Mouse (Mus musculus) stomach, postnatal 0 days (tissue): ENCODE results near the gene N4bp2l2. TPM values are rescaled to one million over a fixed set of nuclear protein-coding genes. Genes with fewer than 3 reads are reported as not detected.

ENCODE experiments used
- ATAC-seq: fragments of 200-750 bp; cut with Nextera tagmentation; 2 replicates; pipeline ENCODE4 v1.8.0; 2017; ENCODE audit not compliant: low FRiP score, low TSS enrichment
- DNase-seq: peaks from one replicate; pipeline ENCODE4 v3.0.0-alpha.2; 2016; ENCODE audit warnings: low spot score
- H3K27ac ChIP-seq: fragments of 300-500 bp; sonication (generic); replicated peaks from 2 replicates; pipeline ENCODE4 v1.5.1; 2014; ENCODE audit warnings: mild to moderate bottlenecking, control low read depth
- H3K27me3 ChIP-seq: fragments of 300-500 bp; sonication (generic); 2 replicates; pipeline ENCODE4 v1.6.1; 2014; ENCODE audit warnings: low read length; ENCODE audit not compliant: control insufficient read depth, insufficient read depth
- H3K36me3 ChIP-seq: fragments of 300-500 bp; sonication (generic); 2 replicates; pipeline ENCODE4 v1.6.1; 2014; ENCODE audit warnings: low read length, mixed read lengths; ENCODE audit not compliant: control insufficient read depth, insufficient read depth
- H3K4me1 ChIP-seq: fragments of 300-500 bp; sonication (generic); replicated peaks from 2 replicates; pipeline ENCODE4 v1.6.1; 2014; ENCODE audit warnings: antibody characterized with exemption; ENCODE audit not compliant: control insufficient read depth, insufficient read depth
- H3K4me2 ChIP-seq: fragments of 300-500 bp; sonication (generic); replicated peaks from 2 replicates; pipeline ENCODE4 v1.6.1; 2014; ENCODE audit warnings: low read depth, mild to moderate bottlenecking, control low read depth, moderate library complexity
- H3K4me3 ChIP-seq: fragments of 300-500 bp; sonication (generic); 2 replicates; pipeline ENCODE4 v1.5.1; 2014; ENCODE audit warnings: low read depth, low read length, control low read depth
- H3K9ac ChIP-seq: fragments of 300-500 bp; sonication (generic); 2 replicates; pipeline ENCODE4 v1.6.1; 2014; ENCODE audit warnings: mild to moderate bottlenecking, low read length, control low read depth, mixed read lengths
- H3K9me3 ChIP-seq: fragments of 300-500 bp; sonication (generic); 2 replicates; pipeline ENCODE4 v1.6.1; 2016; ENCODE audit warnings: low read length; ENCODE audit not compliant: control insufficient read depth
- CTCF ChIP-seq: IDR thresholded peaks from 2 replicates; pipeline ENCODE4 v1.5.1; 2016; ENCODE audit warnings: antibody characterized with exemption, low read depth, mild to moderate bottlenecking, moderate library complexity
- EP300 ChIP-seq: optimal IDR thresholded peaks from 2 replicates; pipeline ENCODE3; 2016; ENCODE audit warnings: antibody characterized with exemption
- WGBS: fragments of 180-500 bp; shearing (Covaris S2); extraction: QIAGEN DNeasy Blood & Tissue Kit; methylation state at CpG from one replicate; pipeline ENCODE4 v1.1.7; 2014; 5-methylcytosine and 5-hydroxymethylcytosine counted together
- polyA plus RNA-seq: library from polyadenylated mRNA; unstranded; fragments of >200 nt; fragmentation: Nextera tagmentation; extraction: Ambion mirVana; gene quantifications from 2 replicates; pipeline ENCODE4 v1.2.1, GENCODE M21; 2015

The N4bp2l2 gene
- polyA plus RNA-seq, 1 experiment from 2014 or later: 32.1 TPM

DNA sequence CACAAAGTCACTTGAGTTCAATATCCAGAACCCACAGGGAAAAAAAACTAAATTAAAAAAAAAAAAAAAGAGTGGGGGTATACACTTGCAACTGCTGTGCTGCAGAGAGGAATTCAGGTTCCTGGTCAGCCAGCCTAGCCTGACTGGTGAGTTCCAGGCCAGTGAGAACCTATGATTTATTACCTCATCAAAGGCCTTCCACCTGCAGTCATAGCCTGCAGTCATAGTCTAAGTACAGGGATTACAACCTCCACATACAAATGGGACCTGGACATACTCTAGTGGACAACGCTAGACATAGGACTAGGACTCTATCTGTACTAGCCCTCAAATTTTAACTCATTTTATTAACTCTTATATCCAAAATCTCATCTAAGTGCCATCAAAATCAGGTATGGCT, 36.7 kb downstream of the N4bp2l2 start:
- DNase-seq: no peak
- no peak overlapping the region for H3K27ac ChIP-seq
- H3K4me3 ChIP-seq: no peak overlapping the region
- no peak overlapping the region for H3K4me2 ChIP-seq
- H3K4me1 ChIP-seq: no peaks in the 10 kb centered on the region
- no peaks in the 10 kb centered on the region for H3K27me3 ChIP-seq
- no peak overlapping the region for H3K9ac ChIP-seq
- ATAC-seq: no peak
- 88% methylated on average over 1 of the region's 1 CpGs for WGBS
- H3K36me3 ChIP-seq: no peaks in the 10 kb centered on the region
- no peaks in the 10 kb centered on the region for H3K9me3 ChIP-seq
- TF ChIP-seq EP300: no peak

DNA sequence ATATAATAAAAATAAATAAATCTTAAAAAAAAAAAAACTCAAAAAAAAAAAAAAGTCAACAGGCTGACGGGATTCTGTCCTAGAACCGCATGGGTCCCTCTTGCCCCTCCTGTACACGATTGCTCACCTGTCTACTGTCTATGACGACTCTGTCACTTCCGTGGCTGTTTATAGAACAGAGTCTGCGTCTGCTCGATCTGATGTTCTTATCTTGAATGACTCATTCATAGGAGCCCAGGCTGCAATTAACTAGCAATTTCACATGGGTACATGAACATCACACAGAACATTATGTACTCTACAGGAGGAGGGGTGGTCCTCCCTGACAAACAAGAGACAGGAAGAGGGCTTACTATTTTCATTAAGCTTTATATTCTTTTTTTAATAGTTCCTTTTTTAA, 40.5 kb downstream of the N4bp2l2 start:
- no peaks in the 10 kb centered on the region for H3K9me3 ChIP-seq
- no peaks in the 10 kb centered on the region; the same call in 1 of the 2 replicates for H3K4me1 ChIP-seq
- H3K4me2 ChIP-seq: no peak overlapping the region
- H3K9ac ChIP-seq: no peak overlapping the region
- 53% methylated on average over 7 of the region's 7 CpGs for WGBS
- TF ChIP-seq CTCF: no peak
- ATAC-seq (peak; percentile 83), DNase-seq (no peak)
- no peak overlapping the region for H3K4me3 ChIP-seq
- no peaks in the 10 kb centered on the region for H3K27me3 ChIP-seq
- H3K27ac ChIP-seq: no peak overlapping the region
- no peaks in the 10 kb centered on the region for H3K36me3 ChIP-seq

DNA sequence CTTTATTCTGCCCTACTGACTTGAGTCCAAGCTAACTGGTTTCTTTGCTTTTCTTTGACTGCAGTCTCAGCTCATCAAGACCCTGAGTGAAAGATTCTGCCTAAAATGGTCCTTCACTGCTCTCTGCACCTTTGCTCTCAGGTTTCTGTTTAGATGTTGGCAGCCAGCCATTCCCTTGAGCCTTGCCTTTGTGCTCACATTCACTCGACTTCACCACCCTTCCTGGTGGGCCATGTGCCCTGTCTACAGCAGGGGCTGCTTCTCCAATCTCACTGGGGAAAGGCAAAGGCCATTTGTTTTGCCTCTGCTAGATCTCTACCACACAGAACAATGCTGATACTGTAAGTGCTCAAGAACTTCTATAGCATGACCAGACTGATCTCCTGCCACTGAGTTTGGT, 43.2 kb downstream of the N4bp2l2 start:
- no peaks in the 10 kb centered on the region for H3K27me3 ChIP-seq
- H3K4me3 ChIP-seq: no peak overlapping the region
- no peaks in the 10 kb centered on the region for H3K36me3 ChIP-seq
- DNase-seq (peak; percentile 50), ATAC-seq (0 out of 2 replicates have a peak, but pooled peaks have one; percentile 22)
- no peak overlapping the region for H3K4me2 ChIP-seq
- TF ChIP-seq EP300 (no peak), CTCF (no peak)
- WGBS: 4% methylated on average over 1 of the region's 1 CpGs
- no peak overlapping the region for H3K9ac ChIP-seq
- H3K27ac ChIP-seq: 0 out of 2 replicates have a peak overlapping the region, but pooled peaks have one; percentile 8
- H3K4me1 ChIP-seq: no peaks in the 10 kb centered on the region; the same call in 1 of the 2 replicates
- no peaks in the 10 kb centered on the region for H3K9me3 ChIP-seq

DNA sequence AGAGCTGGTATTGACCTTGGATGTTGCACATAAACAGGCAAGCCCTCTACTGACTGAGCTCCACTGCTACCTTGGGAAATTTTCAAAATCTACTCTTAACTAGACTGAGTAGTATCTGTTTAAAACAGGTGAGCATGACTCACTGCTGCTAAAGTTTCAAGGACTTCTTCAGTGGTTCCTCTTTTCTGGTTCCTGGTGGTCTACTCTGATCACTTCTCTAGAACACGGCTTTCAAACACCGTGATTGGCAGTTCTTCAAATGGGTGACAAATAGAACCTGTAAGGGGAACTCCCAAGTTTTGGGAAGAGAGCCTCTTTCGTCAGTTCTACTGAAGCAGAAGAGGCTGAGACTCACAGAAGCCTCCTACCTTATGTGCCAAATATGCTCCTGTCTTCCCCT, 44.4 kb downstream of the N4bp2l2 start:
- Histone ChIP-seq H3K4me3 (no peak overlapping the region), H3K27ac (no peak overlapping the region), H3K9me3 (no peaks in the 10 kb centered on the region), H3K36me3 (no peaks in the 10 kb centered on the region), H3K27me3 (no peaks in the 10 kb centered on the region), H3K4me2 (no peak overlapping the region), H3K4me1 (no peaks in the 10 kb centered on the region; the same call in 1 of the 2 replicates), H3K9ac (no peak overlapping the region)
- TF ChIP-seq CTCF (no peak), EP300 (no peak)
- DNase-seq (no peak), ATAC-seq (no peak)
- 72% methylated on average over 3 of the region's 3 CpGs for WGBS

DNA sequence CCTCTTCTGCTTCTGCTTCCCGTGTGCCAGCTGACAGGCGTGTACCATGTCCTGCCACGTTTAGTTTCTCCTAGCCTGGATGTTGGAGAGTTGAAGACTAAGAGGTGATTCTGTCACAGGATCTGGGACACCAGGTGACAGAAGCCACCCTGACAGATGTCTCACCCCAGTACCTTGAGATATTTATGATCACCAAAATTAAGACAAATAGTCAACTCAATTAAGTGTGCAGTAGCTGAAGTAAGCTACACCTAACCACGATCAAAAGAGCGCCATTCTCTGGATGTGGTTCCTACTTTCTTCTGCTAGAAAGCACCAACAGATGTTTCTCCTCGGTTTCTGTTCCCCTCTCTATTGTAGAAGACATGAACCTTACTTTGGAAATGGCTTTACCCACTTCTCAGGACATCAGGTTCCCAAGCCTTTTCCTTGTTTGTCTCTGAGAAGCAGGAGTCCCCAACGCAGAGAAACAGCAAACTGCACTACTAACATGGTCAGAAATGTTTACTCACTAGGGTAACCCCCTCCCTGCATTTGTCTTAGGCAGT, 45.3 kb downstream of the N4bp2l2 start:
- ATAC-seq: no peak
- Histone ChIP-seq H3K4me1 (no peaks in the 10 kb centered on the region; the same call in 1 of the 2 replicates), H3K27ac (no peak overlapping the region), H3K9ac (no peak overlapping the region), H3K4me2 (no peak overlapping the region), H3K27me3 (no peaks in the 10 kb centered on the region), H3K36me3 (no peaks in the 10 kb centered on the region), H3K9me3 (no peaks in the 10 kb centered on the region), H3K4me3 (no peak overlapping the region)
- DNase-seq: no peak
- no peak for TF ChIP-seq EP300
- no peak for TF ChIP-seq CTCF
- 77% methylated on average over 7 of the region's 7 CpGs for WGBS

DNA sequence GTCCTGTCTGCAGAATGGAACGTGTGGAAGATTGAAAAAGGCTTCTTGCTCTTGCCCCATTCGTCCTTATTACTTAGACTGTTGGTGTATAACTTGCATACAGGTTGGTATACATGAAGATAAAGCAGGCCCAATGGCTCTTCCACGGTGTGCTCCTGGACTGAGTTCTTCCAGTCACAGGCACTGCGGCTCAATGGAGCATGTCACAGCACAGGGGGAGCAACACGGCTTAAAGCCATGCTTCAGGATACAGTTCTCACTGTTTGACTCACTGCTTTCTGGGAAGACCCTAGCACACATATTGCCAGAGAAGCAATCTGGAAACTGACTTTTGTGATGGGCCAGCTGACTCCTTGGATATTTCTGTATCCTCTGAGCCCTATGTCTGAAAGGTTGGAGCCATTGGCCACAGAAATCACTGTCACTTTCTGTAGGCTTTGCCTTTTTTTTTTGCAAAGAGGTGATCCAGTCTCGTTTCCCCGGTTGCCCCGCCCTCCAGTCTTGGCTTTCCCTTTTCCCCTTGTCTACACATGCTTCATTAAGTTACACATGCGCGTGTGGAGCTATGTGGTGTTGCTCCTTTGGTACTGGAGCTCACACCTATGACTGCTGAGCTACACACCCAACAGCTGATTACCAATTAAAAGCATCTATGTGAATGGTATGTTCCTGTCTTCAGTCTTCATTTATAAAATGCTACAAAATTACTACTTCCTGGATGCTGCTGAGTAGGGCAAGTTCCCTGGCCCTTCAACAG, 47.2 kb downstream of the N4bp2l2 start:
- H3K4me3 ChIP-seq: no peak overlapping the region
- TF ChIP-seq CTCF: no peak
- TF ChIP-seq EP300: no peak
- H3K9me3 ChIP-seq: no peaks in the 10 kb centered on the region
- H3K36me3 ChIP-seq: no peaks in the 10 kb centered on the region
- WGBS: 81% methylated on average over 10 of the region's 10 CpGs
- ATAC-seq: no peak
- H3K4me2 ChIP-seq: no peak overlapping the region
- H3K27ac ChIP-seq: no peak overlapping the region
- H3K4me1 ChIP-seq: no peaks in the 10 kb centered on the region; the same call in 1 of the 2 replicates
- no peaks in the 10 kb centered on the region for H3K27me3 ChIP-seq
- no peak for DNase-seq
- H3K9ac ChIP-seq: no peak overlapping the region
